Mouse (Mus musculus) neural tube, embryonic 11.5 days (tissue): Measurements from ENCODE around the gene Sfxn5. TPM values are rescaled to one million over a fixed set of nuclear protein-coding genes. Genes with fewer than 3 reads are reported as not detected.

Experiments
- ATAC-seq: fragments of 200-750 bp; cut with Nextera tagmentation; 2 replicates; pipeline ENCODE4 v1.8.0; 2017; ENCODE audit warnings: moderate number of reproducible peaks, mild to moderate bottlenecking, moderate TSS enrichment, moderate library complexity; ENCODE audit not compliant: insufficient read depth, low FRiP score, low TSS enrichment
- DNase-seq: peaks from one replicate; pipeline ENCODE4 v3.0.0-alpha.2; 2015; ENCODE audit warnings: low spot score
- H3K27ac ChIP-seq: fragments of 300-500 bp; sonication (generic); 2 replicates; pipeline ENCODE4 v1.5.1; 2014; ENCODE audit warnings: low read depth, mild to moderate bottlenecking, low read length
- H3K27me3 ChIP-seq: fragments of 300-500 bp; sonication (generic); 2 replicates; pipeline ENCODE4 v1.6.1; 2014; ENCODE audit warnings: mild to moderate bottlenecking, low read length, mixed read lengths; ENCODE audit not compliant: control insufficient read depth, insufficient read depth
- H3K36me3 ChIP-seq: fragments of 300-500 bp; sonication (generic); 2 replicates; pipeline ENCODE4 v1.6.1; 2014; ENCODE audit warnings: mild to moderate bottlenecking, low read length, moderate library complexity, mixed read lengths; ENCODE audit not compliant: control insufficient read depth, insufficient read depth
- H3K4me1 ChIP-seq: fragments of 300-500 bp; sonication (generic); 2 replicates; pipeline ENCODE4 v1.6.1; 2014; ENCODE audit warnings: low read length, mixed read lengths; ENCODE audit not compliant: control insufficient read depth, insufficient read depth
- H3K4me2 ChIP-seq: fragments of 300-500 bp; sonication (generic); 2 replicates; pipeline ENCODE4 v1.6.1; 2014; ENCODE audit warnings: low read depth, mild to moderate bottlenecking, moderate library complexity
- H3K4me3 ChIP-seq: fragments of 300-500 bp; sonication (generic); 2 replicates; pipeline ENCODE4 v1.5.1; 2014; ENCODE audit warnings: low read depth, low read length
- H3K9ac ChIP-seq: fragments of 300-500 bp; sonication (generic); 2 replicates; pipeline ENCODE4 v1.6.1; 2014; ENCODE audit warnings: mild to moderate bottlenecking, low read length
- H3K9me3 ChIP-seq: fragments of 300-500 bp; sonication (generic); 2 replicates; pipeline ENCODE4 v1.6.1; 2016; ENCODE audit warnings: low read length; ENCODE audit not compliant: control insufficient read depth
- whole genome bisulfite sequencing: fragments of 180-500 bp; shearing (Covaris S2); extraction: QIAGEN DNeasy Blood & Tissue Kit; methylation state at CpG from one replicate; pipeline ENCODE4 v1.1.7; 2014; 5-methylcytosine and 5-hydroxymethylcytosine counted together
- polyA plus RNA-seq: library from polyadenylated mRNA; unstranded; fragments of >200 nt; fragmentation: Nextera tagmentation; extraction: Ambion mirVana; gene quantifications from 2 replicates; pipeline ENCODE4 v1.2.1, GENCODE M21; 2014

The Sfxn5 gene
- polyA plus RNA-seq, 1 experiment from 2014 or later, result 5.5 TPM

GRCm38 (mm10) chr6:85218684-85219445 is 114.4 kb downstream of the Sfxn5 start:
- ATAC-seq, result no peak

DNA sequence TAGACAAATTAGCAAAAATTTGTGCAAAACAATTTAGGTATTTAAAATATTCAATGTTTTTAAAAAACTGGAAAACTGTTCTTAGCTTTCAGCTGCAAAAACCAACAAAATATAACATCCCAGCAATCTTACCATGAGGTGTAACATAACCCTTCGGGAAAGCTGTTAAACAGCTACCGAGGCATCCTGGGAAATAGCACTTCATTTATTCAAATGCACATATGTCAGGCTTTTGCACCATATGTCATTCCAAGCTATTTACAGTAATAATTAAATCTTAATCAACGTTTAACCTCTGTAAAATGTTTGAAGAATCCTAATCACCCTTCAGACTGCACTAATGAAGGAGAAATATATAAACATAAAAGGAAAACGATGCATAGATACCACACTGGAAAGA is 115.0 kb downstream of the Sfxn5 start:
- no peak overlapping the region for H3K27ac ChIP-seq
- DNase-seq (no peak), ATAC-seq (no peak)
- peaks cover 4% of the 10 kb centered on the region; the same call in 1 of the 2 replicates for H3K4me1 ChIP-seq
- no peaks in the 10 kb centered on the region for H3K9me3 ChIP-seq
- H3K4me3 ChIP-seq, result no peak overlapping the region
- H3K27me3 ChIP-seq, result no peaks in the 10 kb centered on the region
- no peaks in the 10 kb centered on the region for H3K36me3 ChIP-seq
- no peak overlapping the region for H3K4me2 ChIP-seq
- WGBS, result 77% methylated on average over 4 of the region's 4 CpGs
- no peak overlapping the region for H3K9ac ChIP-seq

More at GRCm38 (mm10) chr6:85218684-85219445, 114.4 kb downstream of the Sfxn5 start:
- H3K9me3 ChIP-seq, result no peaks in the 10 kb centered on the region
- H3K27me3 ChIP-seq, result no peaks in the 10 kb centered on the region
- no peak overlapping the region for H3K4me3 ChIP-seq
- H3K27ac ChIP-seq, result no peak overlapping the region
- no peaks in the 10 kb centered on the region for H3K36me3 ChIP-seq
- H3K4me2 ChIP-seq, result no peak overlapping the region
- no peak overlapping the region for H3K9ac ChIP-seq
- peaks cover 6% of the 10 kb centered on the region; the same call in 1 of the 2 replicates for H3K4me1 ChIP-seq
- 51% methylated on average over 5 of the region's 5 CpGs for WGBS
- no peak for DNase-seq

- Histone ChIP-seq H3K36me3 (no peaks in the 10 kb centered on the region), H3K27me3 (peaks cover 8% of the 10 kb centered on the region), H3K9ac (no peak overlapping the region), H3K9me3 (no peaks in the 10 kb centered on the region), H3K4me2 (no peak overlapping the region), H3K4me3 (no peak overlapping the region), H3K27ac (no peak overlapping the region), H3K4me1 (no peaks in the 10 kb centered on the region)
- DNase-seq (no peak), ATAC-seq (no peak)
- 38% methylated on average over 1 of the region's 1 CpGs for WGBS
Observed at GRCm38 (mm10) chr6:85210686-85211085, 122.5 kb downstream of the Sfxn5 start.

DNA sequence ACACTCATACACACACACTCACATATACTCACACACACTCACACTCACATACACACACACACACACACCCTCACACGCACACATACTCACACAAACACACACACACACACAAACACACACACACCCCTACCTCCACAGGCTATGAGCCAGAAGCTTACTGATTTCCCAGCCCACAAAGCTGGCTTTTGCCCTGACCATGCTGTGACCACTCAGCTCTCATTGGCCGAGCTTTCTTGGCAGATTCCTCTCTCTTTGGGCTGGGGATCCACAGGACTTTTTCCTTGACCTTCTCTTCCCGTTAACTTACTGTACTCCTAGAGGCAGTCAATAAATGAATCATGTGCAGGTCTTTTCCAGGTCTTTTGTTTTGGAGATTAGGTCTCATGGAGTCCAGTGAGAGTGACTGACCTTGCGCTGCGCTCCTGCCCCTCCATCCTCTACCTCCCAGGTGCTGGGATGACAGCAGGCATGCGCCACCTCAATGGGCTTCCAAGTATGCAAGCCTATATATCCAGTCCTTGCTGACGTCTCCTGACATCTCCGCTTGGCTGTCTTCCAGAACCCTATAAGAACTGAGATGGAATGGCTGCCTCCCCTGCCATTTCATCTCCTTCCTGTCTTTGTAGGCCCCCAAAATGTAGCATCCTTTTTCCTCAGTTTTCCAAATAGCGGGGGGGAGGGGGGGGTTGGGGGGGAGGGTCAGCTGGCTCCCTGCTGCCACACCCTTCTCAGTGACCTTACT is 123.8 kb downstream of the Sfxn5 start:
- no peaks in the 10 kb centered on the region for H3K4me1 ChIP-seq
- 81% methylated on average over 9 of the region's 9 CpGs for WGBS
- no peak overlapping the region for H3K4me3 ChIP-seq
- H3K9me3 ChIP-seq, result no peaks in the 10 kb centered on the region
- no peak for DNase-seq
- no peak overlapping the region for H3K27ac ChIP-seq
- no peak overlapping the region for H3K4me2 ChIP-seq
- no peaks in the 10 kb centered on the region for H3K36me3 ChIP-seq
- peaks cover 8% of the 10 kb centered on the region for H3K27me3 ChIP-seq
- ATAC-seq, result no peak
- no peak overlapping the region for H3K9ac ChIP-seq

- no peaks in the 10 kb centered on the region for H3K36me3 ChIP-seq
- H3K4me2 ChIP-seq, result no peak overlapping the region
- DNase-seq (no peak), ATAC-seq (no peak)
- H3K9me3 ChIP-seq, result no peaks in the 10 kb centered on the region
- H3K4me1 ChIP-seq, result no peaks in the 10 kb centered on the region
- H3K9ac ChIP-seq, result no peak overlapping the region
- no peak overlapping the region for H3K27ac ChIP-seq
- WGBS, result 69% methylated on average over 5 of the region's 5 CpGs
- no peak overlapping the region for H3K4me3 ChIP-seq
- peaks cover 8% of the 10 kb centered on the region for H3K27me3 ChIP-seq
Observed at GRCm38 (mm10) chr6:85207345-85207744, 125.9 kb downstream of the Sfxn5 start.

DNA sequence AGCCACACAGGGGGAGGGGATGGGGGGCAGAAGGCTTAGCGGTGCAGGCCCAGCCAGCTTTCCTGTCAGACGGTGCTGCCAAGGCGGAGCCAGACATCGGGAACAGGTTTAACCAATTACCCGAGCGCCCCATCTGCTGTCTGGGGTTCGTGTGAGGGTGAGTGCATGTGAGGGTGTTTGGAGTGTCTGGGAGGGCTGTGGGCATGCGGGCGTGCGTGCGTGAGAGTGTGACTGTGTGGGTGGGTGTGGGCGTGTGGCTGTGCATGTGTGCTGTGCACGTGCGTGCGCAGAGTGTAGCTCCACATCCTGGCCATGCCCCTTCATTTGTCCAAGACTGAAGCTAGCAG is 126.3 kb downstream of the Sfxn5 start:
- H3K27me3 ChIP-seq, result peaks cover 8% of the 10 kb centered on the region
- H3K36me3 ChIP-seq, result no peaks in the 10 kb centered on the region
- no peak overlapping the region for H3K4me3 ChIP-seq
- no peak overlapping the region for H3K27ac ChIP-seq
- H3K9ac ChIP-seq, result no peak overlapping the region
- no peak for ATAC-seq
- no peaks in the 10 kb centered on the region for H3K4me1 ChIP-seq
- WGBS, result 49% methylated on average over 15 of the region's 15 CpGs
- H3K9me3 ChIP-seq, result no peaks in the 10 kb centered on the region
- no peak for DNase-seq
- H3K4me2 ChIP-seq, result no peak overlapping the region

- no peak for DNase-seq
- 29% methylated on average over 16 of the region's 16 CpGs for WGBS
- peaks cover 8% of the 10 kb centered on the region for H3K27me3 ChIP-seq
Observed at GRCm38 (mm10) chr6:85206182-85206938, 126.9 kb downstream of the Sfxn5 start.

GRCm38 (mm10) chr6:85197951-85198350 is 135.3 kb downstream of the Sfxn5 start:
- H3K36me3 ChIP-seq, result no peaks in the 10 kb centered on the region
- H3K27ac ChIP-seq, result no peak overlapping the region
- no peak overlapping the region for H3K4me3 ChIP-seq
- no peaks in the 10 kb centered on the region for H3K4me1 ChIP-seq
- no peak overlapping the region for H3K9ac ChIP-seq
- ATAC-seq, result no peak
- H3K4me2 ChIP-seq, result no peak overlapping the region
- no peaks in the 10 kb centered on the region for H3K9me3 ChIP-seq
- DNase-seq, result no peak
- WGBS, result 67% methylated on average over 2 of the region's 2 CpGs
- peaks cover 36% of the 10 kb centered on the region for H3K27me3 ChIP-seq

More at GRCm38 (mm10) chr6:85206182-85206938, 126.9 kb downstream of the Sfxn5 start:
- no peak overlapping the region for H3K9ac ChIP-seq
- H3K4me1 ChIP-seq, result no peaks in the 10 kb centered on the region
- ATAC-seq, result no peak
- H3K9me3 ChIP-seq, result no peaks in the 10 kb centered on the region
- no peaks in the 10 kb centered on the region for H3K36me3 ChIP-seq
- no peak overlapping the region for H3K27ac ChIP-seq
- H3K4me3 ChIP-seq, result no peak overlapping the region
- H3K4me2 ChIP-seq, result no peak overlapping the region
